Mouse (Mus musculus) neural tube, embryonic 12.5 days (tissue): Measurements from ENCODE around the gene Tagln3. TPM values are rescaled to one million over a fixed set of nuclear protein-coding genes. Genes with fewer than 3 reads are reported as not detected.
A peak's percentile ranks its signal among the peaks of the same experiment; 100 is the strongest.

Experiments used
- ATAC-seq: fragments of 200-750 bp; cut with Nextera tagmentation; 2 replicates; pipeline ENCODE4 v1.8.0; 2017; ENCODE audit warnings: low read depth, mild to moderate bottlenecking, moderate TSS enrichment, moderate library complexity; ENCODE audit not compliant: low FRiP score
- H3K27ac ChIP-seq: fragments of 300-500 bp; sonication (generic); 2 replicates; pipeline ENCODE4 v1.5.1; 2016
- H3K27me3 ChIP-seq: fragments of 300-500 bp; sonication (generic); replicated peaks from 2 replicates; pipeline ENCODE4 v1.6.1; 2016; ENCODE audit warnings: mild to moderate bottlenecking
- H3K36me3 ChIP-seq: fragments of 300-500 bp; sonication (generic); 2 replicates; pipeline ENCODE4 v1.6.1; 2016; ENCODE audit warnings: mild to moderate bottlenecking
- H3K4me1 ChIP-seq: fragments of 300-500 bp; sonication (generic); 2 replicates; pipeline ENCODE4 v1.6.1; 2016
- H3K4me2 ChIP-seq: fragments of 300-500 bp; sonication (generic); replicated peaks from 2 replicates; pipeline ENCODE4 v1.6.1; 2016; ENCODE audit warnings: mild to moderate bottlenecking
- H3K4me3 ChIP-seq: fragments of 300-500 bp; sonication (generic); 2 replicates; pipeline ENCODE4 v1.5.1; 2016
- H3K9ac ChIP-seq: fragments of 300-500 bp; sonication (generic); 2 replicates; pipeline ENCODE4 v1.6.1; 2016; ENCODE audit warnings: mild to moderate bottlenecking
- H3K9me3 ChIP-seq: fragments of 300-500 bp; sonication (generic); 2 replicates; pipeline ENCODE4 v1.6.1; 2016; ENCODE audit warnings: mild to moderate bottlenecking
- WGBS: fragments of 180-500 bp; shearing (Covaris S2); methylation state at CpG from one replicate; pipeline ENCODE4 v1.1.7; 2016; 5-methylcytosine and 5-hydroxymethylcytosine counted together
- polyA plus RNA-seq: library from polyadenylated mRNA; unstranded; fragments of >200 nt; fragmentation: Nextera tagmentation; extraction: Ambion mirVana; gene quantifications from 2 replicates; pipeline ENCODE4 v1.2.1, GENCODE M21; 2016

The Tagln3 gene
- polyA plus RNA-seq, 1 experiment from 2014 or later = 584 TPM

GRCm38 (mm10) chr16:45743591-45744144 is 19.3 kb upstream of the Tagln3 start:
- H3K27ac ChIP-seq = no peak overlapping the region
- no peaks in the 10 kb centered on the region for H3K36me3 ChIP-seq
- no peak overlapping the region for H3K9ac ChIP-seq
- H3K27me3 ChIP-seq = no peaks in the 10 kb centered on the region
- whole genome bisulfite sequencing = 75% methylated on average over 4 of the region's 4 CpGs
- H3K9me3 ChIP-seq = no peaks in the 10 kb centered on the region
- 0 out of 2 replicates have a peak, but pooled peaks have one; percentile 6 for ATAC-seq
- no peak overlapping the region for H3K4me3 ChIP-seq
- H3K4me1 ChIP-seq = peaks cover 8% of the 10 kb centered on the region
- peak overlapping the region; percentile 62 for H3K4me2 ChIP-seq

GRCm38 (mm10) chr16:45742615-45743476 is 18.4 kb upstream of the Tagln3 start, which contains the start of gene Abhd10:
Abhd10 (minus strand) TSS chr16:45742955.
- H3K9me3 ChIP-seq = no peaks in the 10 kb centered on the region
- H3K36me3 ChIP-seq = no peaks in the 10 kb centered on the region
- peak; percentile 97 for ATAC-seq
- H3K4me2 ChIP-seq = peak within 1 kb of the TSS; percentile 62
- no peaks in the 10 kb centered on the region for H3K27me3 ChIP-seq
- peak within 1 kb of the TSS; percentile 85 for H3K27ac ChIP-seq
- H3K4me1 ChIP-seq = peaks cover 8% of the 10 kb centered on the region
- H3K9ac ChIP-seq = peak within 1 kb of the TSS; percentile 84
- 2% methylated on average over 51 of the region's 51 CpGs for WGBS
- H3K4me3 ChIP-seq = peak within 1 kb of the TSS; percentile 77

GRCm38 (mm10) chr16:45737880-45738279 is 13.5 kb upstream of the Tagln3 start:
- WGBS = 94% methylated on average over 8 of the region's 8 CpGs
- Histone ChIP-seq H3K9ac (no peak overlapping the region), H3K36me3 (peaks cover 36% of the 10 kb centered on the region), H3K4me3 (no peak overlapping the region), H3K4me1 (peaks cover 8% of the 10 kb centered on the region), H3K27me3 (no peaks in the 10 kb centered on the region), H3K27ac (no peak overlapping the region), H3K9me3 (no peaks in the 10 kb centered on the region), H3K4me2 (no peak overlapping the region)
- no peak for ATAC-seq

- Histone ChIP-seq H3K27me3 (no peaks in the 10 kb centered on the region), H3K9me3 (no peaks in the 10 kb centered on the region), H3K4me3 (no peak overlapping the region), H3K27ac (no peak overlapping the region), H3K36me3 (peaks cover 41% of the 10 kb centered on the region), H3K4me1 (peaks cover 8% of the 10 kb centered on the region), H3K9ac (no peak overlapping the region), H3K4me2 (no peak overlapping the region)
- ATAC-seq = no peak
- 93% methylated on average over 3 of the region's 3 CpGs for WGBS
These were observed 12.3 kb upstream of the Tagln3 start for GRCm38 (mm10) chr16:45736724-45737123.

- Histone ChIP-seq H3K27me3 (no peaks in the 10 kb centered on the region), H3K4me3 (no peak overlapping the region), H3K27ac (no peak overlapping the region), H3K9me3 (no peaks in the 10 kb centered on the region), H3K4me2 (no peak overlapping the region), H3K4me1 (0 out of 2 replicates have a peak, but pooled peaks cover 7% of the 10 kb centered on the region), H3K9ac (no peak overlapping the region), H3K36me3 (peaks cover 32% of the 10 kb centered on the region)
- ATAC-seq = no peak
- 84% methylated on average over 5 of the region's 5 CpGs for WGBS
These were observed 4.8 kb upstream of the Tagln3 start for GRCm38 (mm10) chr16:45729163-45729562.

GRCm38 (mm10) chr16:45724742-45725102 is 314 bp upstream of the Tagln3 start:
- WGBS = under 1% methylated on average over 10 of the region's 10 CpGs
- no peaks in the 10 kb centered on the region for H3K9me3 ChIP-seq
- peaks cover 41% of the 10 kb centered on the region for H3K4me1 ChIP-seq
- peak overlapping the region; percentile 64 for H3K4me2 ChIP-seq
- H3K36me3 ChIP-seq = peaks cover 29% of the 10 kb centered on the region
- H3K27me3 ChIP-seq = no peaks in the 10 kb centered on the region
- ATAC-seq = peak; percentile 86
- H3K9ac ChIP-seq = peak overlapping the region; percentile 84
- peak overlapping the region; percentile 93 for H3K27ac ChIP-seq
- H3K4me3 ChIP-seq = peak overlapping the region; percentile 56

- H3K36me3 ChIP-seq = peaks cover 33% of the 10 kb centered on the region
- peaks cover 45% of the 10 kb centered on the region for H3K4me1 ChIP-seq
- ATAC-seq = peak; percentile 46
- 28% methylated on average over 6 of the region's 6 CpGs for WGBS
- peak overlapping the region; percentile 84 for H3K9ac ChIP-seq
- peak overlapping the region; percentile 56 for H3K4me3 ChIP-seq
- H3K4me2 ChIP-seq = peak overlapping the region; percentile 64
- no peaks in the 10 kb centered on the region for H3K9me3 ChIP-seq
- peak overlapping the region; percentile 93 for H3K27ac ChIP-seq
- H3K27me3 ChIP-seq = no peaks in the 10 kb centered on the region
These were observed 1.1 kb downstream of the Tagln3 start for GRCm38 (mm10) chr16:45723172-45723901.

- H3K27me3 ChIP-seq = no peaks in the 10 kb centered on the region
- H3K4me1 ChIP-seq = peaks cover 45% of the 10 kb centered on the region
- peak overlapping the region; percentile 84 for H3K9ac ChIP-seq
- ATAC-seq = 0 out of 2 replicates have a peak, but pooled peaks have one; percentile 7
- 47% methylated on average over 3 of the region's 3 CpGs for WGBS
- peak overlapping the region; percentile 56 for H3K4me3 ChIP-seq
- peak overlapping the region; percentile 64 for H3K4me2 ChIP-seq
- H3K9me3 ChIP-seq = no peaks in the 10 kb centered on the region
- H3K27ac ChIP-seq = peak overlapping the region; percentile 93
- peaks cover 39% of the 10 kb centered on the region for H3K36me3 ChIP-seq
These were observed 1.9 kb downstream of the Tagln3 start for GRCm38 (mm10) chr16:45722460-45722951.

GRCm38 (mm10) chr16:45720022-45720630 is 4.3 kb downstream of the Tagln3 start:
- Histone ChIP-seq H3K4me3 (peak overlapping the region; percentile 4; the same call in 1 of the 2 replicates), H3K4me1 (peaks cover 38% of the 10 kb centered on the region), H3K9me3 (no peaks in the 10 kb centered on the region), H3K27ac (no peak overlapping the region), H3K36me3 (peaks cover 60% of the 10 kb centered on the region), H3K27me3 (no peaks in the 10 kb centered on the region), H3K4me2 (peak overlapping the region; percentile 64), H3K9ac (no peak overlapping the region; the same call in 1 of the 2 replicates)
- 90% methylated on average over 10 of the region's 10 CpGs for WGBS
- ATAC-seq = no peak

GRCm38 (mm10) chr16:45718296-45718695 is 6.1 kb downstream of the Tagln3 start:
- no peak overlapping the region for H3K27ac ChIP-seq
- H3K4me2 ChIP-seq = no peak overlapping the region
- peaks cover 76% of the 10 kb centered on the region for H3K36me3 ChIP-seq
- peaks cover 44% of the 10 kb centered on the region for H3K4me1 ChIP-seq
- no peak overlapping the region for H3K9ac ChIP-seq
- 96% methylated on average over 4 of the region's 4 CpGs for WGBS
- ATAC-seq = no peak
- H3K9me3 ChIP-seq = no peaks in the 10 kb centered on the region
- H3K27me3 ChIP-seq = no peaks in the 10 kb centered on the region
- no peak overlapping the region for H3K4me3 ChIP-seq

- Histone ChIP-seq H3K27ac (no peak overlapping the region), H3K4me1 (peaks cover 9% of the 10 kb centered on the region), H3K4me3 (no peak overlapping the region), H3K9me3 (no peaks in the 10 kb centered on the region), H3K9ac (no peak overlapping the region), H3K4me2 (no peak overlapping the region), H3K36me3 (peaks cover 80% of the 10 kb centered on the region), H3K27me3 (no peaks in the 10 kb centered on the region)
- 89% methylated on average over 5 of the region's 5 CpGs for WGBS
- no peak for ATAC-seq
These were observed 9.8 kb downstream of the Tagln3 start for GRCm38 (mm10) chr16:45714489-45715150.
